Mouse (Mus musculus): ENCODE results near the gene Crygb. TPM values are rescaled to one million over a fixed set of nuclear protein-coding genes. Genes with fewer than 3 reads are reported as not detected.

The Crygb gene
- polyA plus RNA-seq (2012; ENCODE audit: low replicate concordance): not detected in 2 replicates

GRCm38 (mm10) chr1:65082188-65082587 is at the start of gene Crygb:
Crygb (minus strand) TSS chr1:65082288.

GRCm38 (mm10) chr1:65122574-65123372 is 40.7 kb upstream of the Crygb start, which contains the start of gene D630023F18Rik:
D630023F18Rik (minus strand) TSS chr1:65123214.

GRCm38 (mm10) chr1:65119438-65119837 is 37.4 kb upstream of the Crygb start, which contains the start of gene Gm28845:
Gm28845 (minus strand) TSS chr1:65119558.

GRCm38 (mm10) chr1:65103273-65103672 is 21.2 kb upstream of the Crygb start, which contains the start of gene Cryga:
Cryga (minus strand) TSS chr1:65103373.

GRCm38 (mm10) chr1:65073589-65073988 is 8.5 kb downstream of the Crygb start, which contains the start of gene Crygc:
Crygc (minus strand) TSS chr1:65073689.

GRCm38 (mm10) chr1:65063352-65063751 is 18.7 kb downstream of the Crygb start, which contains the start of gene Crygd:
Crygd (minus strand) TSS chr1:65063452.

GRCm38 (mm10) chr1:65050952-65051351 is 31.1 kb downstream of the Crygb start, which contains the start of gene Cryge:
Cryge (minus strand) TSS chr1:65051149.

GRCm38 (mm10) chr1:65032641-65033040 is 49.4 kb downstream of the Crygb start, which contains the start of gene Akr1cl:
Akr1cl (minus strand) TSS chr1:65032759.

Other genes with a start within 250 kb of the Crygb start
- 8.9 and 9.9 TPM in 2 replicates for gene Plekhm3, start 125.5 kb downstream of the Crygb start, polyA plus RNA-seq (2012; ENCODE audit: low replicate concordance)
- not detected in 2 replicates for gene Akr1cl, start 49.5 kb downstream of the Crygb start, polyA plus RNA-seq (2012; ENCODE audit: low replicate concordance)
- not detected in 2 replicates for gene Cryge, start 31.1 kb downstream of the Crygb start, polyA plus RNA-seq (2012; ENCODE audit: low replicate concordance)
- gene Crygd, start 18.8 kb downstream of the Crygb start, polyA plus RNA-seq (2012; ENCODE audit: low replicate concordance): not detected in 2 replicates
- not detected in 2 replicates for gene Crygc, start 8.6 kb downstream of the Crygb start, polyA plus RNA-seq (2012; ENCODE audit: low replicate concordance)
- gene Cryga, start 21.1 kb upstream of the Crygb start, polyA plus RNA-seq (2012; ENCODE audit: low replicate concordance): not detected in 2 replicates
- not detected in 2 replicates for gene Gm28845, start 37.3 kb upstream of the Crygb start, polyA plus RNA-seq (2012; ENCODE audit: low replicate concordance)
- not detected in 2 replicates for gene D630023F18Rik, start 40.9 kb upstream of the Crygb start, polyA plus RNA-seq (2012; ENCODE audit: low replicate concordance)
- gene Idh1, start 104.2 kb upstream of the Crygb start, polyA plus RNA-seq (2012; ENCODE audit: low replicate concordance): 0.74 and 1.7 TPM in 2 replicates
- gene Pikfyve, start 104.4 kb upstream of the Crygb start, polyA plus RNA-seq (2012; ENCODE audit: low replicate concordance): 21.7 and 39.1 TPM in 2 replicates
- not detected in 2 replicates for gene Pth2r, start 199.8 kb upstream of the Crygb start, polyA plus RNA-seq (2012; ENCODE audit: low replicate concordance)